Mouse (Mus musculus) left cerebral cortex, postnatal 36 days (tissue): ENCODE measurements at regions not wholly inside any gene's neighbourhood (a gene's known extent, or its start where the extent isn't known, plus 50 kb on each side); places are given as distances from the start of the nearest gene placed in this dataset.

Experiments used
- DNase-seq, 2 experiments: peaks; one replicate each; pipeline ENCODE4 v3.0.0; 2021 to 2022; ENCODE audit warnings: low spot score in 2 of 2, mixed read lengths in 1 of 2
- intact Hi-C: fragments of 180-260 bp; cut with DNase I; formaldehyde crosslinking; loops from one replicate; pipeline ENCODE4 v1.15.1; 2025

DNA sequence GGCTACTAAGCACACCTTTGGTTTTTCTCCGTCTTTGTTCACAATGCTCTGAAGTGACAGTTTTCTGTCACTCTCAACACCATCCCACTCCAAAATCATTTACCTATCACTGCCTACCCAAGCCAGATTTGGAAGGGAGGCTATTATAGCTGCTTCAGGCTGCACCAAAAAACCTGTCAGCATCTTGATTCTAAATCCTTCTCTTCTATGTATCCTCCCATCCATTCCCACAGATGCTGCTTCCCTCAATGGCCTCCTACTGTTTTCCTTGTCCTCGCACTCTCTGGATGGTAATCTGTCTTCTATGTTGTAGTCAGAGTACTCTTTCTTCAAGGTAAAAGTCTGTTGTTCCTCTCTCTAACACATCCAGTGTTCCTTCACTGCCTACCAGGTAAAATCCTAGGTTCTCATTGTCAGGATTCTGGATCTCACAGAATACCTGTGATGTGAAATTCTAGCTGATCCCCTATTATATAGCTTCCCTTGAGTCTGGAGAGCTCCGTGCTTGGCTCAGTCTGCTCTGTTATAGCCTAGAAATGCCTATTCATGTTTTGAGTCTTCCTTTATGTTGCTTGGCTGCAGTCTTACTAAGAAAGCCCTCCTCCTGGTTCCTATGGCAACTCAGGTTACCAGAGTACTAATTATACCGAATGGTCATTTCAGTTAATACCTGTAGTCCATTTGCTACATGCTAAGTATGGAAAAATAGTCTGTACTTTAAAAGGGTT lies 156.5 kb downstream of the Emp1 start:
- intact Hi-C loops = no loop called here
- DNase-seq = no peak

DNA sequence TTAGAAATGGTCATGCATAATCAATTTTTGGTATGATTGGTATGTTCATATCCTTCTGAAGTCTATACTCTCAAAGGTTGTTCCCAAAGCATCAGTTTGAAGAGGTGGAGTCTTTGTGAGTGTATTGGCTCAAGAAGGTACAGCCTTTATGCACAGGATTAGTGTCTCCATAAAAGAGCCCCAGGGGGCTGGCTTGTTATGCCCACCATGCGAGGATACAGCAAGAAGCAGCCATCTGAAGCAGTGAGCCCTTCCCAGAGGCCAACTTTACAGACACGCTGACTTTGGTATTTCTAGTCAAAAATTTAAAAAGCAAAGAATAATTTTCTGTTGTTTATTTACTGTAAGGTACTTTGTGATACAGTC lies 157.1 kb downstream of the Emp1 start:
- intact Hi-C loops = no loop called here
- DNase-seq = no peak

DNA sequence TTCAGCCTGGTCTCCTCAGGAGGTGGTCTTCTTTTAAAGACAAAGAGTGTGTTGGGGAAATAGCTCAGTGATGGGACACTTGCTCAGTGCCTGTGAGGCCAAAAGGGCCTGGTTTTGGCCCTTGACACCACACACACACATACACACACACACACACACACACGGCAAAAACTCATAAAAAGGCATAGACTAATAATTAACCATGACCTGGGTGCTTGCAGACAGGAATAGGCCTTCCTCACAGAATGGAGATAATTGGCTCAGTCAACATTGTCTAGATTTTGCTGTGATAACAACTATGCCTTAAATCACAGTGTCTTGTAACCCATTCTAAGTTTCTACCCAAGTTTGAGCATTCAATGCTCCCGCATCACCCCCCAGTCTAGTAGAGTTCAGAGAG lies 158.5 kb downstream of the Emp1 start:
- DNase-seq = no peak
- intact Hi-C loops = loop anchor here (10.0 kb wide), 1 partner anchor 374 kb away; no protein-coding TSS in a partner anchor

DNA sequence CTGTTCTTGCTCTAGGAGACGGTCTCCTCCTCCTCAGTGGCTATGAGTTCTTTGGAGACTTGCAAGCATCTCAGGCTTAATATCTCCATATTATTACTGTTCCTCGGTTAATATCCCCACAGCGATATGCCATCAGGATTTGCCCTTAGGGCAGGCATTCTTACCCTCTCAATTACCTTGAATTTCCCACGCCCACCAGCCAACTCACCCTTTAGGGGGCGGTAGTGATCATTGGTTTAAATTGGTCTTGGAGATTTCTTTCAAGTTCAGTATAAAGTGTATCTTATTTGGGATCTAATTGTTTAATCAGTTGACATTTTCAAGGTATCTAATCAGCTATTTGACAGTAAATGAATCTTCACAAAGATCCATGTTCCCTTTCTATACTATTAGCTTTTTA lies 162.5 kb downstream of the Emp1 start:
- intact Hi-C loops = loop anchor here (5.0 to 10.0 kb wide), 2 partner anchors 307 to 370 kb away; no protein-coding TSS in a partner anchor
- no peak for DNase-seq

DNA sequence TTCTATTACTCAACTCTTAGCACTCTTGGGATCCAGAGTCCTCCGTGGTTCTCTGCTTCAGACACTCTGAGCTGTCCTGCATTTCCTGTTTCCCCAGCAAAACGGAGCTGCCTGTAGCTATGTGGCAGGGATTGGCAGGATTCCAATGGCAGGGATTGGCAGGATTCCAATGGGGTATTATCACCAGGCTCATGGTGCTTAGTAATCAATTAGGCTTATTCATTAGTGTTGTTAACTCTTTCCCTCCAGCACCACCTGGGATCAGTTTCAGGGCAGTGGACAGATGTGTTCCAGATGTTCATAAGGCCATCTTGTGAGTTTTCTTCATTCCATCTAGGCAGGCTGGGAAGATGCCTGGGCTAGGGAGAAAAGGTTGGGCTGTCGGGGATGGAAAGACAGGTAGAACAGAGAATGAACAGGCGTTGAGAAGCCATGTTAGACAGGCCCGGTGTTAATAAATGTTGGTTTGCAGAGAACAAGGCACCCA lies 163.5 kb downstream of the Emp1 start:
- DNase-seq = peak in 1 of 2 experiments; percentile 26
- intact Hi-C loops = loop anchor here (2.0 to 10.0 kb wide), 3 partner anchors 111 to 369 kb away; no protein-coding TSS in a partner anchor

DNA sequence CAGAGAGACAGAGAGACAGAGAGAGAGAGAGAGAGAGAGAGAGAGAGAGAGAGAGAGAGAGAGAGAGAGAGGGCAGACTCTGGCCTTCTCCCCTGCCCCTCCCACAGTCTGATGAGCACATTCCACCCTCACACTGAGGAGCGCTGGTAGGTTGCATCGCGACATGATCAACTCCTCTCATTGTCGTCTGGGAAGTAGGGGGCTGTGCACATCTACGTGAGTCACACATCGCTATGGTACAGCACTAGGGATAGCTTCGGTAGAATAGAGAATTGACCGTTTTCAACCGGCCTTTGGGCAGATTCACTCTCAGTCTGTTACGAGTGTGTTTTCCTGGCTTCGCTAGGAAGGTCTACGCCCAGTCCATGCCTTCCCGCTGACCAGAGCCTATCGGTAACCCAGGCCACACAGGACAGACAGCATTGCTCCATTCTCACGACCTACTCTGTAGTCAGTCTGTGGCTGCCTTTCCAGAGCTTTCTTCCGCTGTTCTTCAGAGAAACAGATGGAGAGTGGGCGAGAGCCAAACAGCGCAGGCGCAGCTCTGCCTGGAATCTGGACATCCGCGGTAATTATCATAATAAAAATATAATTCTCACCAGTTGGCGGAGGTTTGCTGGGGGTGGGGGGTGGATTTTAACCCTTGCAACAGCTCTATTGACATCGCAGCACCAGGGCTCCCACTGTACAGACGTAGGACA lies 164.3 kb downstream of the Emp1 start:
- intact Hi-C loops = loop anchor here (2.0 to 10.0 kb wide), 3 partner anchors 110 to 368 kb away; no protein-coding TSS in a partner anchor

DNA sequence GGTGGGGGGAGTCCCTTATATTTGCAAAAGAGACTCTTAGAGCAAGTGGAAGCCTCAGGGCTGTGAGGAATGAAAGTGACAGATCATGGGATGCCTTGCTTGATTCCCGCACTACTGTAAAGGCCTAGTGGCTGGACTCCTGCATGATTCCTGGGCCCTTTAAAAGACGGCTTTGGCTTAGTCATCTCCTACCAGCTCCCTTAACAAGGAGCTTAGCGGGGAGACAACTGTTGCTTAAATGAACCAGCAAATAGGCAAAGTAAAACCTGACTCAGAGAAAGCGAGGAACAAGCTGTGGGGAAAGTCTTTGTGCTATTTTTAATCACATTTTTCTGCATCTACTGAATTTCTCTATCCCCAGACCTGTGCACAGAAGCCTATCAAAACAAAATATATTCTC lies 165.5 kb downstream of the Emp1 start:
- no peak for DNase-seq
- intact Hi-C loops = loop anchor here (2.0 to 10.0 kb wide), 3 partner anchors 109 to 367 kb away; no protein-coding TSS in a partner anchor

More for the DNA sequence above, 164.3 kb downstream of the Emp1 start:
- DNase-seq = peak; percentile 81 to 83

DNA sequence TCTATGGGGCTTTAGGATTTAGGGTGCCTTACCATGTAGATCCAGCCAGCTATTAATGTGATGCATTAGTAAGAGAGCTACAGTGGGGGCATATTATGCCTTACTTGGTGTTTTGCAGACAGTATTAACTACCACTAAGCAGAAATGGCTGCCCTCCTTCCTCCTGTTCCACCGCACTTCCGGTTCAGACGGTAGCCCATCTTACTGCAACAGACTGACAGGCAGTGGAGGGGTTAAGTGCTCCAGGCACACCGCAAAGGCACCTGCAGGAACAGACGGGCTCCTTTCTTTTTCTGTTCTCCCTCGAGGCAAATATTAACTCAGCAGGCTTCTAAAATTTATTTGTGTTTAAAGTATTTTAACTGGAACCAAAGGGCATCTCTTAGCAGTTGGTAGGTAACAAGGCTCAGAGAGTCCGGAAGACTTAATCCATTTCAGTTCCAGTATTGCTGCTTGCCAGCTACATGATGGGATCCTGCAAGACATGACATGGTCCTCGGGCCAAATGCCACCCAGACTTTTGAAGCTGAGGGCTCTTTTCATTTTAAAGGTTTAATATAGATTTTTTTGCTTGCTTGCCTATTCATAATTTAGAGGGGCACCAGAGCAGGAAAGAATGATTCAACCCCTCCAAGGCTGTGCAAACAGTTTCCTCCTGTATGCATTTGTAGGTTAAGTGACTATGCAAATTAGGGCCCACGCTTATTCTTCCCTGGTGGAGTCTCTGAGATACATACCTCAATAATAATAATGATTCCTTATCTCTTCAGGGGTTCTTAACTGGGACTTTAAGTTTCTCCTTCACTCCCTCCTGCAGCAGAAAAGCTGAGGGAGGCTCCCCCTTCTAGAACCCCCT lies 177.7 kb downstream of the Emp1 start:
- DNase-seq = no peak
- intact Hi-C loops = no loop called here

DNA sequence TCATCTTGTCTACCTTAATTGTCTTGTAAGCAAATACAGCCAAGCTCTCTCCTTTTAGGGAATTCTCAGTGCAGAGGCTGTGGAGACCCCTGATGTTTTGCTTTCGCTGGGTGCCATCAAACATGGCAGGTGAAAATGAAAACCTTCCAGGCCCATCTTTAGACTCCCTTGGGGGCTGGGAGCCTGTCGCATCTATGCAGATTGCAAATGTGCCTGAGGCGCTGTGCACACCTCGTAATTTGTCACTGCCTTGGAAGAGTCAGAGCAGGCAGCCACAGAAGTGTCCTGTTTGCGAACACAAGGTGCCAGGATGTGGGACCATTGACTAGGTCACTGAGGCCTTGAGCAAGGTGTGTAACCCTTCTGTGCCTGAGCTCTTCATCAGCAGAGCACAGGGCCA lies 179.2 kb downstream of the Emp1 start:
- no peak for DNase-seq
- intact Hi-C loops = no loop called here

DNA sequence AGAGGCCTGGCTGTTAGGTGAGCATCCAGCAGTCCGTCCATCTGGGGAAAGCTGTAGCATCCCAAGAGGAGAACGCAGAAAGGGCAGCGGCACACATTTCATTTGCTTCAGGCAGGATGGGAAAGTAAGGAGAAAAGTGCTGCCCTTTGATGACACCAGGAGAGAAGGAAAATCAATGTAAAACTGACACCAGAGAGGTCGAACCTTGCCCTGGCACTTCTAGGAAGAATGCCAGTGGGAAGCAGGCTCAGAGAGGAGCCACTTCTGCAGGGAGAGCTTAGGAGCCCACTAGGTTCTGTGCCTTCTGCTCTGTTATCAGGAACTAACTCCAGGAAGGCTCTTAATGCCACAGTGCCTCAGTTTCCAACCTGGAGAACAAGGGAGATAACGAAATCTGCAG lies 180.0 kb downstream of the Emp1 start:
- DNase-seq = no peak

DNA sequence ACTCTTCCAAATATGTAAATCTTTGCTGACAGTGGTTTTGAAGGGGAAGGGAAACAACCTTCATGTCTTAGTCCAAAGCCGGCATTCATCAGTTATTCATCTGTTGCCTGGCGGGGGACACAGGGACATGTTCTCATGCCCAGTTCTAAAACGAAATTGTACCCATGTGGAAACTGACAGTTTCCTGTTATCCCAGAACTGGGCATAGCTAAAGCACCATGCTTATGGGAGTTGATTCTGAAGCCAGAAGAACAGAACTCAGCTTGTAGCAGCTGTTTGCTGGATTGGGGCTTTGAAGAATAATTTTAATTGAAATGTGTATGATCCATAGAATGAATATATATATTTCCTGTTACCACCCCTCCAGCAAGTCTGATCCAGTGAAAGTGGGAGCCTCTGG lies 181.0 kb downstream of the Emp1 start:
- intact Hi-C loops = no loop called here
- DNase-seq = no peak

More for the DNA sequence above, 180.0 kb downstream of the Emp1 start:
- intact Hi-C loops = no loop called here

DNA sequence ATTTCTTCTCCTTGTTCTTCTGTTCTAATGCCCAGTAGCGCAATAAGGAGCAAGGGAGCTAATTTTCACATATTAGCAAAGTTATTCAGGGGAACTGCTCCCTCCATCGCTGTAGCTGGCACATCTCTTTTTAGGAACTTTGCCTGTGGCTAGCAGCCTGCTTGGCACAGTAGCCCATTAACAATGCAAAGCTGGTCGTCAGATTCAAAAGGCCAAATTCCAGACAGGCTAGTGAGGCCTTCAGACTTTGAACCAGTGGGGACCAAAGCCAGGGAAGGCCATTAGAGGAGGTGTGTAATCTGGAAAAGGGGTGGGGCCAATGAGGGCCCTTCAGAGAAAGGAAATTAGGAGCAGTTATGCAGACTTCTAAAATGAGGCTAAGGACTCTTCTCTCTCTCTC lies 181.5 kb downstream of the Emp1 start:
- intact Hi-C loops = no loop called here
- DNase-seq = no peak

DNA sequence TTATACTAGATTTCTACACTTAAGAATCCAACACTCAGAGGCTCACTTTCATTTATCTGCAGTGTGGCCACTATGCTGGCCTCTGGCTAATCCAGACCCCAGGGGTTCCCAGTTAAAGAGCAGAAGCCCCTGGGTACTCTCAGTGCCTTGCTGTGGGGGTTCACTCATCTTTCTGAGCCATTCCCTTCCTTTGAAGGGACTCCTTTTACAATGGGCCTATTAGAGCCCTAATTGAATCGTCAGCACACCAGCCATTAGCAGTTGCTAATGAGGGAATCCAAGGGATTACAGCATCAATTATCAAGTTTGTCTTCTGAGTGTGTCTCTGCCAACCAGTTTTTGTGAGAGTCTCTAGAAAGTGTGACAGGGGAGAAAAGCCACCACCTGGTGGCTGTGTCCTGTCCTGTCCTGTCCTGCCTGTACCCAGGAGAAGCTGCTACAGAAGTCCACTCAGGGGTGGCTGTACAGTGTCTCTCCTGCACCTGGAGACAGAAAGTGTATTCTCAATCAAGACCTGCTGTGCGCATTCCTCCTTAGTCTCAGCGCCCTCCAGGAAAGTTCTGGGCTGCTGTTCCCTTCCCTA lies 188.1 kb downstream of the Emp1 start:
- DNase-seq = no peak
- intact Hi-C loops = no loop called here

DNA sequence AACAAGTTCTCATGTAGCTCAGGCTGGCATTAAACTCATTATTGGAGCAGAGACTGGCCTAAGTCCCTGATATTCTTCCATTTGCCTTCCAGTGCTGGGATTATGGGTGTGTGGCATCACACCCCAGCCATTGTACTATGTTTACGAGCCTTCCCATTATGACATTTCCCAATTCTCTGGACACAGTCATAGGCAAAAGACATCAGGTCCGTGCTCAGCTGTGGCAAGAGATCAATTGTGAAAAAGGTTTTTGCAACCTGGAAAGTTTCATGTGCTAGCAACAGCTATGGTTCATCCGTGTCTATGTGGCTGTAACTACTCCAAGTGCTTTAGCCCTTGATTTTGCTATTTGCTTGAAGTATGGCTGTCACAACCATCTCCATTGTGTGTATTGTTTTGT lies 190.1 kb downstream of the Emp1 start:
- DNase-seq = no peak
- intact Hi-C loops = no loop called here

DNA sequence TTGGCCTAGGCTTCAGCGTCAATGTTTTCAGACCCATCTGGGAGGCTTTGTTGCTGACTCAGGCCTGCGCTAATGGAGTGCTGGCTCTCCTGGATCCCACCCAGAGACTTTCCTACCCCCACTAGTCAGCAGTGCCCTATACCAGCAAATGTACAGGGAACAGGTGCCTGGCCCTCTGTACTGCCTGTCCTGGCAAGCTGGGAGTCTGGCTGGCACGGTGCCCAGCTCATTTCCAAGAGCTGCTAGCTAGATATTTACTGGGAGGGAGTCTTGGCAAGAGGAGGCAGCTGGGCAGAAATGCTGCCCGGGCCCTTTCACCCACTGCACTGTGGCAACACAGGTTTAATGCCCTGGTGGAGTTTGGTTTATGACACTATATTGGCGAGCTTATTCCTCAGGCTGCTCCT lies 197.2 kb downstream of the Emp1 start:
- intact Hi-C loops = no loop called here
- DNase-seq = peak; percentile 76

DNA sequence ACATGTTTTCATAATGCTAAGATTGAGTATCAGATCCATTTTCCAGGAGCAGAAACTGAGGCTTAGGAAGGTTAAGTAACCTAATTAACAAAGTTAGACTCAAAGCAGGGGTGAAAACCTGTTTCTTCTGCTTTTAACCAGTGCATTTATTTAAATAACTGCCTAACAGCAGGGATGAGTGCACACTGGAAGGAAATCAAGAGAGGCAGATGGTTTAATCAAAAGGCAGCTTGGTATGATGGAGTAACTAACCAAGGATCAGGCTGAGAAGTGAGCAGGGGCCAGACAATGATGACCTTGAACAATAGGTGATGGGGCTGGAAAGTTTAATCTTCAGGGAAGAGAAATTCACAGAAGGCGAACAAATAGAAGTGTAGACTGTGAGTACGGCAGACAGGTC lies 199.9 kb downstream of the Emp1 start:
- intact Hi-C loops = no loop called here
- no peak for DNase-seq

DNA sequence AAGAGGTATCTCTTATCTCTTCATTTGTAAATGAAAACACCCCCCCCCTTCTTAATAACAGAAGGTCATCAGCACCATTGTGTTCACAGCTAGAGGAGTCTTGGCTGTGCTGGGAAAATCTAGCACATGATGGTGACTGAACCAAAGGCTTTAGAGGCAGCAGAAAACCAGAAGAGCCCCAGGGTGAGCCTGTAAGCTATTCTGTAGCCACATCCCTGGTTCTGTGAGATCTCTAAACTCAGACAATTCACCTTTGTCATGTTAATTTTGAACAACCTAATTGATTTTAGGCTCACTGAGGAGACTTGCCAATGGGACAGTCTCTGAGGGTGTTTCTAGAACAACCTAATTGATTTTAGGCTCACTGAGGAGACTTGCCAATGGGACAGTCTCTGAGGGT lies 201.4 kb downstream of the Emp1 start:
- intact Hi-C loops = no loop called here
- no peak for DNase-seq

DNA sequence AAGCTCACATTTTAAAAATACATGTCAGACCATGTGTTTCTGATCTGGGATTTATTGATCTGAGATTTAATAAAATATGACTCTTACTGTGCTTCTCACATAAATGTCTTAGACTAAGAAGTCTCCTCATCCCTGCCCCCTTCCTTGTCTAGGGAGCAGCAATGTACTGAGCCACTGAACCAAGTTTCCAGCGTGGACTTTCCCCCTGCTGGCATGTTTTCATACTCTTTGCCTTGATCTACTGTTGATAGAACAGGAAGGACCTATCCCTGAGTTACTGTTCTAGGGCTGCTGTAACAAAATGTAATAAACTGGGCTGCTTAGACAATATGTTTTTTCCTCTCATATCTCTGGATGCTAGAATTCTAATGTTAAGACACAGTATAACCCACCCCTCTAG lies 206.7 kb downstream of the Emp1 start:
- intact Hi-C loops = no loop called here
- no peak for DNase-seq

DNA sequence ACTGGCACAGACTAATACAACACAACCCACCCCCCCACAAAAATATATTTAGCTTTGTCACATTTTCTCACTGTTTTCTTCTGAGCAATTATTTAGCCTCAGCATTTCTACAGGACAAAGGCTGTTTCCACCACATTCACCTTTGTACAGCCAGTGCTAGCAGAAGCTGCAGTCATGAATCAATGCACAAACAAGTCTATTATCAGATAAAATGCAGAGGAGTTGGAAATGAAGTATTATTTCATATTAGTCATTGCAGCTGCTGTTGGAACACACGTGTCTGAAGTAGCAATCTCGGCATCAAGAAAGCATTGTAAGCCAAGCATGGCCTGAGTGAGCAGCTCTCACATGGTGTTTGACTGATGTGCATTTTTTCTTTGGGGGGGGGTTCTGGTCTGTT lies 212.9 kb downstream of the Emp1 start:
- intact Hi-C loops = loop anchor here (5.0 kb wide), 1 partner anchor 52 kb away; no protein-coding TSS in a partner anchor
- no peak for DNase-seq

DNA sequence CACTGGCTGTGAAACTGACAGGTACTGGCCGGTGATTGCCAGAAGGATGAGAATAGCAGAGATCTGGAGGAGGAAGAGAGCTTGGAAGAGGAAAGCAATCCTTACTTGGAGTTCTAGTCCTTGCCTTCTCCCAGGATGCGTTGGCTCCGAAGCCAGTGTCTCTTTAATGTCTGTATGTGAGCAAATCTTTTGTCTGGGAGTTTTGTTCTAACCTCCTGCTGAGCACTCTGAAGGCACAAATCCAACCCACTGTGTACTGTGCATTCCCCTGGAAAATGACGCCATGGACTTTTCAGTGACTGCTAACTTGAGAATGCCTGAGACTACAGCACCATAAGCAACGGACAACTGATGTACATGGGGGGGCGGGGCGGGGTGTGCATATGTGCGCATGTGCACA lies 216.4 kb downstream of the Emp1 start:
- intact Hi-C loops = loop anchor here (5.0 kb wide), 1 partner anchor 49 kb away; no protein-coding TSS in a partner anchor
- peak; percentile 17 to 26 for DNase-seq
